16 mouse cellular contexts compared by ENCODE assay signal in the genomic region with DNA sequence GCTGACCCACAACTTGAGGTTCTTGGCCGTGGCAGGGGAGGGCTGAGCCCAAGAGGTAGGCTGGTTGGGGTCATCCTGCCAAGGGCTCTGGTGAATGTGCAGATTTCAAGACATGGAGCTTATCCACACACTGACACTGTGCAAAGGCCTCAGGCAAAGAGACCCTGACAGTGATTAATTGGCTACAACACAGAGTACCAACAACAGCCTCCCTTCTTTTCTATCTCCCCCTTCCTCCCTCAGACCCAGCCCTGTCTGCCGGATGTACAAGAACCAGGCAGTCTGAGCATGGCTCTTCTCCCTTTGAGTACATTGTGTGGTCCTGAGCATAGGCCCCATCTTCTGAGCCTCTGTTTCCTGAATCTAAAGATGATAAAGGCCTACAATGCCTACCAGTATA.
A peak's percentile ranks its signal among the peaks of the same experiment; 100 is the strongest.
DNase-seq lines count a peak whose midpoint lies in the region; ATAC-seq and TF ChIP-seq lines count a peak whose summit lies in the region.
"Had no signal": no experiment of that assay in that cellular context is flagged by ENCODE, and none has a peak within 500 bp of the region (broad histone marks: within the 10 kb centered on the region; RNA-seq: fewer than 3 reads in every experiment).

No protein-coding gene starts in this region.

- no peak overlapping the region for H3K4me2 ChIP-seq in intestine, embryonic 14.5 days (ENCODE audit: low read length)
- H3K4me2 ChIP-seq in intestine, embryonic 15.5 days (replicated peaks) = no peak overlapping the region
- no peak overlapping the region for H3K4me2 ChIP-seq in stomach, embryonic 14.5 days (replicated peaks; ENCODE audit: low read depth, low read length)
- no peak overlapping the region for H3K4me2 ChIP-seq in stomach, postnatal 0 days (replicated peaks; ENCODE audit: low read depth)
- H3K4me2 ChIP-seq in hindbrain, embryonic 16.5 days (ENCODE audit: low read length) = no peak overlapping the region
- H3K4me2 ChIP-seq: liver, embryonic 11.5 days; lung, embryonic 15.5 days had no signal

- no peak overlapping the region for H3K9ac ChIP-seq in intestine, embryonic 14.5 days (ENCODE audit: low read length)
- H3K9ac ChIP-seq in intestine, embryonic 15.5 days = no peak overlapping the region
- no peak overlapping the region for H3K9ac ChIP-seq in stomach, embryonic 14.5 days (replicated peaks; ENCODE audit: low read depth, low read length)
- H3K9ac ChIP-seq in stomach, postnatal 0 days (ENCODE audit: low read length) = no peak overlapping the region
- no peak overlapping the region for H3K9ac ChIP-seq in hindbrain, embryonic 16.5 days (ENCODE audit: low read depth, low read length)
- H3K9ac ChIP-seq: lung, embryonic 15.5 days had no signal

- peak; percentile 53; the same call in 1 of the 2 replicates for ATAC-seq in intestine, embryonic 14.5 days (replicated peaks; ENCODE audit: low FRiP score, low TSS enrichment, low read depth)
- no peak for ATAC-seq in intestine, embryonic 15.5 days
- peak; percentile 79 for ATAC-seq in stomach, embryonic 14.5 days (ENCODE audit: insufficient number of reproducible peaks, insufficient read depth, low FRiP score, low read depth)
- no peak for ATAC-seq in stomach, postnatal 0 days (ENCODE audit: low FRiP score, low TSS enrichment)
- peak; percentile 77 for ATAC-seq in hindbrain, embryonic 16.5 days
- no peak for ATAC-seq in erythroblast, adult 5-6 weeks (replicated peaks; ENCODE audit: low FRiP score, poor library complexity, severe bottlenecking)
- ATAC-seq: inflammation-experienced regulatory T-cells, adult 6 months had no signal

- 30% methylated on average over 2 of the region's 2 CpGs for WGBS in intestine, embryonic 14.5 days
- WGBS in intestine, embryonic 15.5 days = 41% methylated on average over 2 of the region's 2 CpGs
- WGBS in stomach, embryonic 14.5 days = 29% methylated on average over 2 of the region's 2 CpGs
- 33% methylated on average over 2 of the region's 2 CpGs for WGBS in stomach, postnatal 0 days
- WGBS in hindbrain, embryonic 16.5 days = 39% methylated on average over 2 of the region's 2 CpGs

- H3K4me1 ChIP-seq in intestine, embryonic 14.5 days (replicated peaks; ENCODE audit: control insufficient read depth, insufficient read depth, low read length) = peaks cover 5% of the 10 kb centered on the region; the same call in 1 of the 2 replicates
- H3K4me1 ChIP-seq in intestine, embryonic 15.5 days (replicated peaks) = no peaks in the 10 kb centered on the region
- H3K4me1 ChIP-seq in stomach, embryonic 14.5 days (ENCODE audit: control insufficient read depth, insufficient read depth, low read length) = no peaks in the 10 kb centered on the region
- H3K4me1 ChIP-seq in stomach, postnatal 0 days (replicated peaks; ENCODE audit: control insufficient read depth, insufficient read depth) = no peaks in the 10 kb centered on the region
- H3K4me1 ChIP-seq in hindbrain, embryonic 16.5 days (ENCODE audit: control insufficient read depth, insufficient read depth, low read depth, low read length) = no peaks in the 10 kb centered on the region; the same call in 1 of the 2 replicates
- H3K4me1 ChIP-seq: lung, embryonic 15.5 days had no signal

- H3K36me3 ChIP-seq in intestine, embryonic 14.5 days (ENCODE audit: control insufficient read depth, insufficient read depth, low read length) = no peaks in the 10 kb centered on the region
- H3K36me3 ChIP-seq in intestine, embryonic 15.5 days = peaks cover 2% of the 10 kb centered on the region; the same call in 1 of the 2 replicates
- H3K36me3 ChIP-seq in stomach, embryonic 14.5 days (ENCODE audit: control insufficient read depth, insufficient read depth, low read length) = no peaks in the 10 kb centered on the region
- H3K36me3 ChIP-seq in stomach, postnatal 0 days (ENCODE audit: control insufficient read depth, insufficient read depth, low read length) = no peaks in the 10 kb centered on the region
- no peaks in the 10 kb centered on the region for H3K36me3 ChIP-seq in hindbrain, embryonic 16.5 days (ENCODE audit: control insufficient read depth, insufficient read depth, low read length)
- H3K36me3 ChIP-seq: lung, embryonic 15.5 days had no signal

- no peak for DNase-seq in intestine, embryonic 14.5 days (ENCODE audit: low spot score)
- DNase-seq in stomach, postnatal 0 days (ENCODE audit: low spot score) = no peak
- DNase-seq in right cerebral cortex, postnatal 25 days = no peak
- DNase-seq in c-Kit-positive CD71-positive TER-119-positive erythroid progenitor cells, embryonic 14.5 days (ENCODE audit: low spot score) = no peak
- DNase-seq: adrenal gland, postnatal 14 days; cerebellum, adult 9-11 months; heart, adult 2 months; kidney, postnatal 14 days had no signal

- TF ChIP-seq EP300 in stomach, postnatal 0 days (optimal IDR thresholded peaks at IDR 0.05) = no peak

- H3K9me3 ChIP-seq in intestine, embryonic 14.5 days (ENCODE audit: control insufficient read depth, low read length) = no peaks in the 10 kb centered on the region
- H3K9me3 ChIP-seq in intestine, embryonic 15.5 days = no peaks in the 10 kb centered on the region
- H3K9me3 ChIP-seq in stomach, embryonic 14.5 days (ENCODE audit: control insufficient read depth, low read depth, low read length) = no peaks in the 10 kb centered on the region
- H3K9me3 ChIP-seq in stomach, postnatal 0 days (ENCODE audit: control insufficient read depth, low read length) = no peaks in the 10 kb centered on the region
- no peaks in the 10 kb centered on the region for H3K9me3 ChIP-seq in hindbrain, embryonic 16.5 days (ENCODE audit: control insufficient read depth, low read length)
- H3K9me3 ChIP-seq: lung, embryonic 15.5 days had no signal

- no peaks in the 10 kb centered on the region for H3K27me3 ChIP-seq in intestine, embryonic 14.5 days (replicated peaks; ENCODE audit: control insufficient read depth, insufficient read depth, low read length)
- no peaks in the 10 kb centered on the region for H3K27me3 ChIP-seq in intestine, embryonic 15.5 days (replicated peaks)
- no peaks in the 10 kb centered on the region for H3K27me3 ChIP-seq in stomach, embryonic 14.5 days (ENCODE audit: control insufficient read depth, insufficient read depth, low read length)
- no peaks in the 10 kb centered on the region for H3K27me3 ChIP-seq in stomach, postnatal 0 days (ENCODE audit: control insufficient read depth, insufficient read depth, low read length)
- no peaks in the 10 kb centered on the region for H3K27me3 ChIP-seq in hindbrain, embryonic 16.5 days (replicated peaks; ENCODE audit: control insufficient read depth, insufficient read depth, low read length)
- H3K27me3 ChIP-seq: CH12.LX; lung, embryonic 15.5 days had no signal

- no peak for TF ChIP-seq CTCF in stomach, postnatal 0 days (IDR thresholded peaks at IDR 0.05; ENCODE audit: low read depth)

- no peak overlapping the region for H3K27ac ChIP-seq in intestine, embryonic 14.5 days (ENCODE audit: low read depth)
- no peak overlapping the region for H3K27ac ChIP-seq in intestine, embryonic 15.5 days
- no peak overlapping the region for H3K27ac ChIP-seq in stomach, embryonic 14.5 days (ENCODE audit: low read length)
- no peak overlapping the region for H3K27ac ChIP-seq in stomach, postnatal 0 days (replicated peaks)
- H3K27ac ChIP-seq in hindbrain, embryonic 16.5 days (ENCODE audit: low read depth, low read length) = no peak overlapping the region
- H3K27ac ChIP-seq: heart, adult 2 months; lung, embryonic 15.5 days had no signal

- no peak overlapping the region for H3K4me3 ChIP-seq in intestine, embryonic 14.5 days (ENCODE audit: low read depth, low read length)
- no peak overlapping the region for H3K4me3 ChIP-seq in intestine, embryonic 15.5 days (replicated peaks)
- no peak overlapping the region for H3K4me3 ChIP-seq in stomach, embryonic 14.5 days (ENCODE audit: low read depth, low read length)
- no peak overlapping the region for H3K4me3 ChIP-seq in stomach, postnatal 0 days (ENCODE audit: low read depth, low read length)
- H3K4me3 ChIP-seq in hindbrain, embryonic 16.5 days (ENCODE audit: low read length) = no peak overlapping the region
- H3K4me3 ChIP-seq: heart, adult 2 months; lung, embryonic 15.5 days had no signal

Comparison
In these comparisons a context has a peak if more than half of its experiments do, and no peak if none do; other contexts are left out.
1. ATAC-seq: peak in intestine, embryonic 14.5 days (single experiment), stomach, embryonic 14.5 days (single experiment) and hindbrain, embryonic 16.5 days (single experiment); none in intestine, embryonic 15.5 days (single experiment), stomach, postnatal 0 days (single experiment) and erythroblast, adult 5-6 weeks (single experiment).